Mouse (Mus musculus) lung, postnatal 0 days (tissue): ENCODE data around the gene Gm9999.

ENCODE experiments used
- CTCF ChIP-seq: IDR thresholded peaks from 2 replicates; pipeline ENCODE4 v1.5.1; 2016; ENCODE audit warnings: antibody characterized with exemption, mild to moderate bottlenecking
- EP300 ChIP-seq: IDR thresholded peaks from 2 replicates; pipeline ENCODE4 v1.6.1; 2016; ENCODE audit warnings: antibody characterized with exemption, mild to moderate bottlenecking, control low read depth

GRCm38 (mm10) chr7:47027520-47027919 is 44.1 kb downstream of the Gm9999 start:
- TF ChIP-seq CTCF (peak; percentile 39), EP300 (no peak)
